Mouse (Mus musculus): ENCODE results near the gene Rtn3.

The Rtn3 gene

GRCm38 (mm10) chr19:7386042-7386441 lies 97.0 kb downstream of the Rtn3 start:
- in situ Hi-C loops (cut with MboI, MseI), result no loop called here

GRCm38 (mm10) chr19:7382903-7383865 lies 99.9 kb downstream of the Rtn3 start, which contains the start of gene Spindoc:
TSS of gene Spindoc (minus strand) at chr19:7382994.
- in situ Hi-C loops (cut with MboI, MseI), result no loop called here

GRCm38 (mm10) chr19:7382248-7382902 lies 100.7 kb downstream of the Rtn3 start:
- in situ Hi-C loops (cut with MboI, MseI), result no loop called here

DNA sequence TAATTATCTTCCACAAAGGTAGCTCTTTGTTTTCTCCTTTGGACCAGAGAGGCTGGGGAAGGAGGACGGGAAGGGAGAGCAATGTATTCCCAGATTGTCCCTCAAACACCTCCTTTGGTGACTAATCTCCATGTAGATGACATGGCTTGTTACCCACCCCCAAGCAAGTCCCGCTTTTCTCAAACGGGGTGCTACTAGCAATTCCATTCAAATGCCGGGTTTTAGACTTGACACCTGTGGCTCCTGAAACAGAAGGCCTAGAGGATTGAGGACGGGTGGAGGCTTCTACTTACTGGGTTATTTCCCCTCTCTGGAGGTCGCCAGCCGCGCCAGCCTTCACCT lies 101.2 kb downstream of the Rtn3 start:
- in situ Hi-C loops (cut with MboI, MseI), result no loop called here

DNA sequence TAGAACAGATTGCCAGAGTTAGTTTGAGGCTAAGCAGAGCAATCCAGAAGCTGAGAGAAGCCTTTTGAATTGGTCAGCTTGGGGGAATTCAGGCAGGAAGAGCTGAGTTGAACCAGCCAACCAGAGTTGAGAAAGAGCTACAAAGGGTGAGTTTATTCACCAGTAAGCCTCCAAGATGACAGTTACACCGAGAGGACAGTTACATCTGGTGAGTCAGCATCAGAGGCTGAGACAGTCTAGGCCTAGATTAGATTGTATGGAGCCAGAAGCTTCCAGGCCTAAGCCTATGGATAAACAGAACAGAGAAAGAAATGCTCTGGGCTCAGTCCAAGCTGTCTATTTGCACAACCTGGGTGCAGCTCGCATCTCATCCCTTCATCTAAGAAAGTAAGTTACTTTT lies 105.4 kb downstream of the Rtn3 start:
- in situ Hi-C loops (cut with MboI, MseI), result no loop called here
